Mouse (Mus musculus) adipocyte (in vitro differentiated cells): Measurements from ENCODE around the gene Ghitm.
"Not testable (repeated sequence)": the region's sequence is repeated elsewhere in the genome, so short reads cannot be mapped to it uniquely, and the experiment has no call there.

ENCODE experiments used
- DNase-seq: peaks from one replicate; pipeline ENCODE4 v3.0.0-alpha.2; 2016; ENCODE audit warnings: low spot score

The Ghitm gene

GRCm38 (mm10) chr14:37135127-37135593, at the start of gene Ghitm:
Ghitm (minus strand) TSS chr14:37135272.
- peak; percentile 98 for DNase-seq

GRCm38 (mm10) chr14:37184871-37185270, 49.8 kb upstream of the Ghitm start:
- no peak for DNase-seq

DNA sequence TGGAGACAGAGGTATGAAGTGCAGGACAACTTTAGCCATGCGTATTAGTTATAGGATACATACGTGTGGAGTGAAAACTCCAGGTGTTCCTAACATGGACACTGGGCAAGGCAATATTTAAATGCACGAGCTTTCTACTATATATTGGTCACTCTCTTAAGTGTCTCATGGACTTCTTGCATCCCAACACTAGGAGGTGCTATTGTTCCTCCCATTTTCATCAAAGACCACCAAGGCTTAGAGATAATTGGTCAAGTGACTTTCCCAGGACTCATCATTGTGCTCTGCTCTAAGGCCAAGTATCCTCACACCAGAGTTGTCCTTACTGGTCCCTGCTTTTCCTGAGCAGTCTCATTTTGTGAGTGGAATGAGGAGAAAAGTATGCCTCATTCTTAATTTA, 39.4 kb upstream of the Ghitm start:
- DNase-seq: no peak

DNA sequence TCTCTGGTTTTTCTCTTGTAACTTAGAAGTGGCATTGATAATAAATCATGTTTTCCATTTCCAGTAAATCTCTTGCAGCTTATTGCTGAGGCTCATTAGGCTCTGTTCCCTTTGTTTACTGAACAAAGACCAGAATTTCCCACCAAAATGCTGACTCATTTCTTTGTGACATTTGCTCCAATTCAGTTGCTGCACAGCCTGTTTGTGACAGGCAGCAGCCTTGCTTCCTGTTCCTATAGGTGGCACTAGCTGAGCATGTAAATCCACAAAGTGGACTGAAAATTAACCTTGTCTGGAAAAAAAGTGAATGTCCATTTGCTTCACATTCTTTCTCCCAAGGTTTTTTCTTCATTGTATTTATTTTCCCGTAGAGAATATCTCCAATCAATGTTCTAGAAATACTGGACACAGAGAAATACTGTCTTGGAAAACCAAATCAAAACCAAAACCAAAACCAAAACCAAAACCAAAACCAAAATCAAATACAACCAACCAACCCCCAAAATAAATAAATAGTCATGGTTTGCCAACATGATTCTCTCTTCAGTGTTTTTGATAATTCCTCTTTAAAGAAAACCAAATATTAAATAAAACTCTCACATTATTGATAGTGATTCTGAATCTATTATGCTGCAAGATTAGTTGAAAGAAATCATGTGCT, 30.3 kb upstream of the Ghitm start:
- DNase-seq: peak; percentile 89

DNA sequence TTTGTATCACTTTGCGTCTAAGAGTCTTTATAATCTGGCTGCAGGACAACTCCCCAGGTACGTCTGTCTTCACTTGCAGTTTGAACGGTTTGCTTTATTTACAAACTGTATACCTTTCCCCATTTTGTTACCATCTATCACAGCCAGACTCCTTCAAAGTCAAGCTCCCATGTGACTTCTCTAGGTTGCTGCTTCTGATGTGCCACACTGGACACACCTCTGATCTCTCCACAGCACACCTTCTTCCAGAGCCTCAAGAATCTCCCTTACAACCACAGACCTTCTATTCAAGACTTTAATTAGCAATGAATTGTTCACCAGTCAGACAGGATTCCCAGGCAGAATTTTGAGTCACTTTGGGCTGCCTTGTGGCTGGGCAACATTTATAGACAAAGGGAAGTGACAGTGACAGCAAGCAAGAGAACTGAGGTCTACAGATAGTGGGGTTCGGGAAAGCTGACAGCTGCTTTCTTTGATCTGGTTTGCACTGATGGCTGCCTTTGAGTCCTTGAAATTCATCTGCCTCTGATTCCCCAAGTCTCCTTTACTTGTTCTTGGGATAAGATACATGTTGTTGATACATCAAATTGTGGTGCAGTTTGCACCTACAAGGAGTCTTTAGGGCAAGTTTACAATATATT, 29.4 kb upstream of the Ghitm start:
- DNase-seq: no peak

DNA sequence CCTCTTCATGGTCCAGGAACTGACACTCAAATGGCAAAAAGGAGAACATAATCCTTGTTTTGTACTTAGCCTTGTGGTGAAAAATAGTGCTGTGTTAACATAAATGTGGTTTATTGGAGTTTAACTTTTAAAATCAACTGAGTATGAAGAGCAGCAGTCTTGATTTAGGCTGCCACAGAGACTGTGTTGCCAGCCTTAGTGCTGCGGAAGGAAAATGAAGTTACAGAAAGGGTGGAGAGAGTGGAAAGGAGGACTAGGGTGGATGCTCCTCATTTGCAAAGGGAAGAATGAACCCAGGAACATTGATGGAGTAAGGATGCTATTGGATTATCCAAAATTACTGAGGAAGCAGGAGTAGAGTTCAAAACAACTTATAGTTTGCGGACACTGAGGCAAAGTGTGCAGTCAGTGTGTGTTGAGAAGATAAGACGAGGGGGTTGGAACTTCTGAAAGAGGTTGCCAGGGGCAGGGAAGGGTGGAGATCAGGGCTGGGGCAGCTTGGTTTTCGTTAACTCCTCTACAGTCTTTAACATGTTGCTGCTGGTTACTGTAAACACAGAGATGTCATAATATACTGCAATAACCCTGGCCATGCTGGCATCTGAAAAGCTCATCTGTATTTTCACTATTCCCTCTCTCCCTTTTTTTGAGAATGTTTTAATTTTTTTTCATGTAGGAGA, 28.3 kb upstream of the Ghitm start:
- DNase-seq: peak; percentile 12

DNA sequence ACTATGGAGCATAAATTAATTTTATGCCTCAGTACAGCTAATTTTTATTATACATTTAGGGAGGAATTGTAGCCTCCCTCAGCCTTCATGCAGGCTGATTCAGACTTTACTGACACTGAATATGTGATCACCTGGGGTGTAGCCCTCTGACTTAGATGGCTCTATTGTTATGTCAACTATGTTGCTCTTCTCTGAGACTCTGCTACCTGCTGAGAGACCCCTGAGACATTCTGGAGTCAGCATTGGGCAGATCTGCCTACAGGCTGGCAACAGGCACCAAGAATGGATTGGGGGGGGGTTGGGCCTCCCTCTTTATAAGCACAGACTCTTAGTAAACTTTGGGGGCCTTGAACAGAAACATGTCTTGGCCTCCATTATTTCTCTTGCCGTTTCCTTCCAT, 19.3 kb upstream of the Ghitm start:
- DNase-seq: no peak

- no peak for DNase-seq
Observed at GRCm38 (mm10) chr14:37139051-37139710, 4.1 kb upstream of the Ghitm start.

DNA sequence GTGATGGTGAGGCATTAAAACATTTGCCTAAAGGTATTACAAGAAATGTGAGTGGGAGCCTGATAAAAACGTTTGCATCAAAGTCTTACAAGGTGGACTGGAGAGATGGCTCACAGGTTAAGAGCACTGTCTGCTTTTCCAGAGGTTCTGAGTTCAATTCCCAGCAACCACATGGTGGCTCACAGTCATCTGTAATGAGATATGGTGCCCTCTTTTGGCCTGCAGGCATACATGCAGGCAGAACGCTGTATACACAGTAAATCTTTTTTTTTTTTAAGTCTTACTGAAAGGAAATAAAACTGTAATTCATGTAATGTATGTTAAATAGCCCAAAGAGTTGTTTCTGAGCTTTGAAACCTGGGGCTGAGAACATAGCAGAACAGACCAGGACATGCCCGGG, 2.5 kb upstream of the Ghitm start:
- not testable (repeated sequence) for DNase-seq

GRCm38 (mm10) chr14:37136110-37136509, 1.0 kb upstream of the Ghitm start:
- no peak for DNase-seq

- no peak for DNase-seq
Observed at GRCm38 (mm10) chr14:37135671-37136070, 599 bp upstream of the Ghitm start.

GRCm38 (mm10) chr14:37134304-37135126, 557 bp downstream of the Ghitm start:
- peak; percentile 62 for DNase-seq

DNA sequence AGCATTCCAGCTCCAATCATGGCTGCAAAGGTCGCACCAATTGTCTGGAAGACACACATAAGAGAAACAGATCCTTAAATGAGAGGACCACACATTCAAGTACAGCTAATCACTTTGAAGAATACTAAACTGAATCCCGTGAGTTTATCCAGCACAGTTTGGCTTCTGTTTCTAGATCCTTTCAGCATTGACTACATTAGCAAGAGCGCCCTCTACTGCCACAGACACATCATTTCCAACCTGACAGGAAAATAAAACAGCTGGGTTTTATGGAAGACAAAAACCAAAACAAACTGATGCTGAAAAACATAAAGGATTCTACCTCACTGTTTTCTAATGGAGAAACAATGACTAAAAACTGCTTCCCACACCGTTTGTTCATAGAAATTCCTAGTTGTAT, 7.4 kb downstream of the Ghitm start:
- peak; percentile 82 for DNase-seq

- DNase-seq: no peak
Observed at GRCm38 (mm10) chr14:37119233-37119632, 15.8 kb downstream of the Ghitm start.

GRCm38 (mm10) chr14:37113922-37114321, 21.1 kb downstream of the Ghitm start, which contains the start of gene 2610528A11Rik:
2610528A11Rik (minus strand) TSS chr14:37114022.
- no peak for DNase-seq

- peak; percentile 89 for DNase-seq
Observed at GRCm38 (mm10) chr14:37112931-37113330, 22.1 kb downstream of the Ghitm start.

DNA sequence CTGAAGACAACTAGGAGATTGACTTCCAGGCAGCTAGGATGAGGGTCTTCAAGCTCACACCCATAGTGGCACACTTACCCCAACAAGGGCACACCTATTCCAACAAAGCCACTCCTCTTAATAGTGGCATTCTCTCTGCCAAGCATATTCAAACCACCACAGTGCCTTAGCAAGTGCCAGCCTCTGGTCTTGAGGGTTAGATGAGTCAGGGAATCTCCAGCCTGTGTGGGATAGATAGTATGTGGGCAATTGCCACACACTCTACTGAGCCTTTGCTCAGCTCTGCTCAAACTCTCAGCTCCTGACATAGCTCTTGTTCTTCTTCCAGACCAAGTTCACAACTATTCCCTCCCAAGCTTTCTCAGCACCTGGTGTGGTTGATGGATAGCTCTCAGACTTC, 23.7 kb downstream of the Ghitm start:
- no peak for DNase-seq

DNA sequence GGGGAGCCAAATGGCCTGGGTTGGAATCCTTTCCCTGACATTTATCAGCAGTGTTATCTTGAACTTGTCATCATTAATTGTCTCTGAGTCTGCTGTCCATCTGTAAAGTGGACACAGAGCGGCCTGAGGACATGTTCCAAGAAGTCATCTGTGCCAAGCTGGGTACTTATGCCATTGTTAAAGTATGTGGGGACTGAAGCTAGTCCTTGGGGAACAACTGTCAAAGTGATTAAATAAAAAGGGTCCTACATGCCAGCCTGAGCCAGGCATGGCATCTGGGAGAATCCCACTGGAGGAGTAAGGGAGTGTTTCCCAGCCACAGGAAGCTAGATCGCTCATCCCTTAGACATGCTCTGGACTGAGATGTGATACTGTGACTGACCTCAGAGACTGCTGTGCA, 24.6 kb downstream of the Ghitm start:
- DNase-seq: peak; percentile 44

DNA sequence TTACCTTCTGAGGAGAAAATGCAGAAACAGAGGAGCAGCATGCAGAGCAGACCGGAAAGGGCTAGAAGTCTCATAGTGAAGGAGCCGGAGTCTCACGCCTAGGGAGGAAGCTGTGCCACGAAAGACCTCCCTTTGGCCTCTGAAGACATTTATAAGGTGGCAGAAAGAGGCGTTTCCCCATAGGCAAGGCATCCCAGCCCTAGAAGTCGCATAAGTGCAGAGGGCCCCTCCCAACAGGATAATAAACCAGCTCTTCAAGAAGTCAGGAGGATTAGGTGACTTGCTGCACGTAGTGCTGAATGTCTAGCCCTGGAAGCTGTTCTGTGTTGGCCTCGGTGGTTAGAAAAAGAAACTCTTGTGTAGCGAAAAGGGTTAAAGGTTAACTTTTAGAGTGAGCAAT, 25.1 kb downstream of the Ghitm start:
- DNase-seq: no peak

DNA sequence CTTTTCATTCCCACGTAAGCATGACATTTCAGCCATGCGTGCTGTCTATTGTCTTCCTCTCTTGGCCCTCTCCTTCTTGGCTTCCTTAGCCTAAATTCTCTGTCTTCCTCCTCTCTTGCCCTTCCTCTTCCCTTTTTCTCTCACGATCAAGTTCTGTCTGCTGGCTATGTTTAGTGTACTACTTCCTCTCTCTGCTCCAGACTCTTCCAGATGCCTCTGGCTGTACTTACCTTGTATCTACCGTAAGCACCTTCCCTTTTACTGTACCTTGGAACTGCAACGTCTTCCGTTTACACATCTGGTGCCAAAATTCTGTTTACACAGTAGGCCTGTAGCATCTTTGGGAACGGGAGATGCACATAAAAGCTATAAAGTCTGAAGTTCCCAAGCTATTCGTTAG, 25.6 kb downstream of the Ghitm start:
- DNase-seq: no peak

- DNase-seq: no peak
Observed at GRCm38 (mm10) chr14:37105846-37106245, 29.2 kb downstream of the Ghitm start.

DNA sequence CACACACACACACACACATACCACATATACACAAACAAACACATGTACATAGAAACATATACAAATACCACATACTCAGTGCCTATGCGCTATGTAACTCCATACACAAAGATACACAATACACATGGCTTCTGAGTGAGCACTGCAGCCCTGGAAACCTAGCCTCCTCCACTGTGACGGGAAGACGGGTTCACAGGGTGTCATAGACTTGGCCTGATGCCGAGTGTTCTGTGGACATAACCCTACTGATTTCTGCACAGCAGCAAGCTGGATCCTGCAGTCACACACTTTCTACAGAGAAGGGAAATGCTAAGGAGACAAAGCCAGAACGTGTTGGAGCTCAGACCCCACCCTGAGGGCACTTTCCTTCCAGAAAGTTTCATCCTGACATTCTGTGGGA, 30.3 kb downstream of the Ghitm start:
- DNase-seq: peak; percentile 84
